Mouse (Mus musculus) kidney, embryonic 14.5 days (tissue): ENCODE measurements around the gene Nrarp. TPM values are rescaled to one million over a fixed set of nuclear protein-coding genes. Genes with fewer than 3 reads are reported as not detected.

ENCODE experiments used
- polyA plus RNA-seq: library from polyadenylated mRNA; unstranded; fragments of >200 nt; fragmentation: Nextera tagmentation; extraction: Ambion mirVana; gene quantifications from 2 replicates; pipeline ENCODE4 v1.2.1, GENCODE M21; 2014

The Nrarp gene
- polyA plus RNA-seq, 1 experiment from 2014 or later = 21.0 TPM

Other genes starting within 250 kb of the Nrarp start
- gene Arrdc1, start 245.5 kb upstream of the Nrarp start, polyA plus RNA-seq = 35.7 and 40.3 TPM in 2 replicates
- gene Zmynd19, start 231.0 kb upstream of the Nrarp start, polyA plus RNA-seq = 15.2 and 28.5 TPM in 2 replicates
- gene Dph7, start 218.4 kb upstream of the Nrarp start, polyA plus RNA-seq = 26.4 and 30.2 TPM in 2 replicates
- 132 and 152 TPM in 2 replicates for gene Mrpl41, start 205.7 kb upstream of the Nrarp start, polyA plus RNA-seq
- gene Pnpla7, start 204.7 kb upstream of the Nrarp start, polyA plus RNA-seq = 6.0 and 7.5 TPM in 2 replicates
- 57.4 and 67.7 TPM in 2 replicates for gene Nsmf, start 126.4 kb upstream of the Nrarp start, polyA plus RNA-seq
- gene Entpd8, start 100.5 kb upstream of the Nrarp start, polyA plus RNA-seq = 1.3 and 3.0 TPM in 2 replicates
- gene Noxa1, start 85.6 kb upstream of the Nrarp start, polyA plus RNA-seq = 0.36 and 0.53 TPM in 2 replicates
- 6.8 and 11.3 TPM in 2 replicates for gene Tor4a, start 16.1 kb downstream of the Nrarp start, polyA plus RNA-seq
- 72.7 and 101 TPM in 2 replicates for gene Nelfb, start 30.7 kb downstream of the Nrarp start, polyA plus RNA-seq
- 0.49 and 0.54 TPM in 2 replicates for gene Stpg3, start 33.9 kb downstream of the Nrarp start, polyA plus RNA-seq
- 0.55 TPM in 1 of 2 replicates, not detected in the other for gene Fam166a, start 38.0 kb downstream of the Nrarp start, polyA plus RNA-seq
- 532 and 565 TPM in 2 replicates for gene Tubb4b, start 43.9 kb downstream of the Nrarp start, polyA plus RNA-seq
- gene Slc34a3, start 53.6 kb downstream of the Nrarp start, polyA plus RNA-seq = 0.34 and 0.57 TPM in 2 replicates
- gene Rnf224, start 56.0 kb downstream of the Nrarp start, polyA plus RNA-seq = 0.20 and 0.39 TPM in 2 replicates
- 19.8 and 21.2 TPM in 2 replicates for gene Rnf208, start 61.5 kb downstream of the Nrarp start, polyA plus RNA-seq
- gene Cysrt1, start 61.7 kb downstream of the Nrarp start, polyA plus RNA-seq = not detected in 2 replicates
- 3.6 and 4.7 TPM in 2 replicates for gene AL732309.1, start 66.1 kb downstream of the Nrarp start, polyA plus RNA-seq
- 17.0 and 25.4 TPM in 2 replicates for gene Tmem203, start 74.7 kb downstream of the Nrarp start, polyA plus RNA-seq
- 5.8 and 7.3 TPM in 2 replicates for gene Tprn, start 81.9 kb downstream of the Nrarp start, polyA plus RNA-seq
- gene Ssna1, start 91.7 kb downstream of the Nrarp start, polyA plus RNA-seq = 212 and 253 TPM in 2 replicates
- gene Anapc2, start 91.7 kb downstream of the Nrarp start, polyA plus RNA-seq = 71.4 and 111 TPM in 2 replicates
- gene Tmem210, start 107.4 kb downstream of the Nrarp start, polyA plus RNA-seq = not detected in 2 replicates
- not detected in 2 replicates for gene Lrrc26, start 109.2 kb downstream of the Nrarp start, polyA plus RNA-seq
- 0.32 and 0.64 TPM in 2 replicates for gene Grin1, start 138.4 kb downstream of the Nrarp start, polyA plus RNA-seq
- gene Man1b1, start 151.6 kb downstream of the Nrarp start, polyA plus RNA-seq = 89.9 and 106 TPM in 2 replicates
- gene Dpp7, start 175.6 kb downstream of the Nrarp start, polyA plus RNA-seq = 15.4 and 16.2 TPM in 2 replicates
- 19.3 and 25.0 TPM in 2 replicates for gene Uap1l1, start 184.9 kb downstream of the Nrarp start, polyA plus RNA-seq
- gene Sapcd2, start 191.6 kb downstream of the Nrarp start, polyA plus RNA-seq = 45.1 and 47.2 TPM in 2 replicates
- gene Entpd2, start 215.1 kb downstream of the Nrarp start, polyA plus RNA-seq = 2.0 and 2.7 TPM in 2 replicates
- 32.8 and 34.0 TPM in 2 replicates for gene Npdc1, start 218.6 kb downstream of the Nrarp start, polyA plus RNA-seq
- gene Fut7, start 242.5 kb downstream of the Nrarp start, polyA plus RNA-seq = not detected in 2 replicates
- gene Abca2, start 247.9 kb downstream of the Nrarp start, polyA plus RNA-seq = 8.1 and 11.2 TPM in 2 replicates